Mouse (Mus musculus): ENCODE results near the gene Nkx2-5. TPM values are rescaled to one million over a fixed set of nuclear protein-coding genes. Genes with fewer than 3 reads are reported as not detected.

Nkx2-5 gene
- polyA plus RNA-seq, 1 experiment from 2014 or later, result not detected

GRCm38 (mm10) chr17:26794744-26795143 is 50.1 kb downstream of the Nkx2-5 start:
- WGBS (ENCODE audit: missing documents), result 29% methylated on average over 3 of the region's 3 CpGs
- Histone ChIP-seq H3K36me3 (ENCODE audit: inconsistent target) (peaks cover 32% of the 10 kb centered on the region; the same call in 1 of the 2 replicates), H3K27ac (no peak overlapping the region), H3K4me3 (ENCODE audit: inconsistent target) (no peak overlapping the region), H3K79me2 (ENCODE audit: inconsistent target) (no peaks in the 10 kb centered on the region)

GRCm38 (mm10) chr17:26793068-26793765 is 51.6 kb downstream of the Nkx2-5 start:
- Histone ChIP-seq H3K36me3 (ENCODE audit: inconsistent target) (peaks cover 48% of the 10 kb centered on the region; the same call in 1 of the 2 replicates), H3K4me3 (ENCODE audit: inconsistent target) (no peak overlapping the region), H3K27ac (no peak overlapping the region), H3K79me2 (ENCODE audit: inconsistent target) (no peaks in the 10 kb centered on the region)
- WGBS (ENCODE audit: missing documents), result 71% methylated on average over 5 of the region's 5 CpGs

- Histone ChIP-seq H3K79me2 (ENCODE audit: inconsistent target) (no peaks in the 10 kb centered on the region), H3K4me3 (ENCODE audit: inconsistent target) (no peak overlapping the region), H3K36me3 (ENCODE audit: inconsistent target) (peaks cover 52% of the 10 kb centered on the region; the same call in 1 of the 2 replicates), H3K27ac (no peak overlapping the region)
- 93% methylated on average over 14 of the region's 15 CpGs for WGBS (ENCODE audit: missing documents)
Measured at GRCm38 (mm10) chr17:26792096-26792495, 52.7 kb downstream of the Nkx2-5 start.

- 97% methylated on average over 7 of the region's 7 CpGs for WGBS (ENCODE audit: missing documents)
- Histone ChIP-seq H3K36me3 (ENCODE audit: inconsistent target) (peaks cover 55% of the 10 kb centered on the region; the same call in 1 of the 2 replicates), H3K79me2 (ENCODE audit: inconsistent target) (no peaks in the 10 kb centered on the region), H3K27ac (no peak overlapping the region), H3K4me3 (ENCODE audit: inconsistent target) (no peak overlapping the region)
Measured at GRCm38 (mm10) chr17:26791580-26791979, 53.2 kb downstream of the Nkx2-5 start.

- Histone ChIP-seq H3K36me3 (ENCODE audit: inconsistent target) (peaks cover 61% of the 10 kb centered on the region; the same call in 1 of the 2 replicates), H3K79me2 (ENCODE audit: inconsistent target) (no peaks in the 10 kb centered on the region), H3K27ac (no peak overlapping the region), H3K4me3 (ENCODE audit: inconsistent target) (no peak overlapping the region)
- 81% methylated on average over 11 of the region's 11 CpGs for WGBS (ENCODE audit: missing documents)
Measured at GRCm38 (mm10) chr17:26790269-26791214, 54.3 kb downstream of the Nkx2-5 start.

- Histone ChIP-seq H3K36me3 (ENCODE audit: inconsistent target) (peaks cover 68% of the 10 kb centered on the region; the same call in 1 of the 2 replicates), H3K79me2 (ENCODE audit: inconsistent target) (no peaks in the 10 kb centered on the region), H3K4me3 (ENCODE audit: inconsistent target) (no peak overlapping the region), H3K27ac (no peak overlapping the region)
- 92% methylated on average over 8 of the region's 8 CpGs for WGBS (ENCODE audit: missing documents)
Measured at GRCm38 (mm10) chr17:26789460-26790268, 55.1 kb downstream of the Nkx2-5 start.

GRCm38 (mm10) chr17:26788986-26789385 is 55.8 kb downstream of the Nkx2-5 start:
- no peak overlapping the region for H3K27ac ChIP-seq
- WGBS (ENCODE audit: missing documents), result 96% methylated on average over 8 of the region's 8 CpGs
- no peak overlapping the region for H3K4me3 ChIP-seq (ENCODE audit: inconsistent target)
- H3K79me2 ChIP-seq (ENCODE audit: inconsistent target), result no peaks in the 10 kb centered on the region
- peaks cover 75% of the 10 kb centered on the region; the same call in 1 of the 2 replicates for H3K36me3 ChIP-seq (ENCODE audit: inconsistent target)

Other genes with a start within 250 kb of the Nkx2-5 start
- gene Atp6v0e, start 181.8 kb downstream of the Nkx2-5 start, polyA plus RNA-seq (2018), result 212 to 399 TPM (median 392 TPM) in 3 replicates
- 4.2 to 20.5 TPM (median 12.8 TPM) in 3 replicates for gene Crebrf, start 129.4 kb downstream of the Nkx2-5 start, polyA plus RNA-seq (2018)
- 14.5 to 27.0 TPM (median 16.7 TPM) in 3 replicates for gene Bnip1, start 63.9 kb downstream of the Nkx2-5 start, polyA plus RNA-seq (2018)
- gene Kifc5b, start 72.1 kb upstream of the Nkx2-5 start, polyA plus RNA-seq (2018), result 0.69 to 1.8 TPM (median 0.74 TPM) in 3 replicates
- gene Phf1, start 88.0 kb upstream of the Nkx2-5 start, polyA plus RNA-seq (2018), result 5.3 to 13.1 TPM (median 7.6 TPM) in 3 replicates
- 40.7 to 118 TPM (median 91.4 TPM) in 3 replicates for gene Cuta, start 94.6 kb upstream of the Nkx2-5 start, polyA plus RNA-seq (2018)
- 0.32 to 1.8 TPM (median 0.85 TPM) in 3 replicates for gene Syngap1, start 96.2 kb upstream of the Nkx2-5 start, polyA plus RNA-seq (2018)
- gene Zbtb9, start 128.2 kb upstream of the Nkx2-5 start, polyA plus RNA-seq (2018), result 9.0 to 9.9 TPM (median 9.3 TPM) in 3 replicates
- gene Bak1, start 184.0 kb upstream of the Nkx2-5 start, polyA plus RNA-seq (2018), result 89.6 to 180 TPM (median 127 TPM) in 3 replicates
- gene Itpr3, start 212.3 kb upstream of the Nkx2-5 start, polyA plus RNA-seq (2018), result 2.1 to 11.2 TPM (median 2.1 TPM) in 3 replicates

Data from macrophage (primary cell).